Mouse (Mus musculus): ENCODE data around the gene Kiss1r. TPM values are rescaled to one million over a fixed set of nuclear protein-coding genes. Genes with fewer than 3 reads are reported as not detected.

Kiss1r gene
- polyA plus RNA-seq, 1 experiment: 0.25 TPM

GRCm38 (mm10) chr10:79918231-79919078, 1.7 kb downstream of the Kiss1r start:
- Histone ChIP-seq H3K4me1 (ENCODE audit: control insufficient read depth, insufficient read depth, low read length) (peaks cover 7% of the 10 kb centered on the region), H3K9ac (ENCODE audit: low read depth, poor library complexity, severe bottlenecking) (no peak overlapping the region), H3K36me3 (ENCODE audit: control insufficient read depth, insufficient read depth, low read length, poor library complexity, severe bottlenecking) (no peaks in the 10 kb centered on the region), H3K9me3 (replicated peaks; ENCODE audit: control insufficient read depth, insufficient read depth, low read length, poor library complexity, severe bottlenecking) (no peaks in the 10 kb centered on the region), H3K27ac (ENCODE audit: insufficient read depth, low read length) (no peak overlapping the region), H3K4me3 (ENCODE audit: low read depth, low read length) (peak overlapping the region; percentile 3; the same call in 1 of the 2 replicates), H3K27me3 (ENCODE audit: control insufficient read depth, insufficient read depth, low read length, poor library complexity, severe bottlenecking) (no peaks in the 10 kb centered on the region)
- TF ChIP-seq CTCF (IDR thresholded peaks at IDR 0.05; ENCODE audit: low read depth, low read length) (no peak), POLR2A (IDR thresholded peaks at IDR 0.05; ENCODE audit: insufficient read depth, low read length) (no peak), EP300 (IDR thresholded peaks at IDR 0.05; ENCODE audit: insufficient read depth, low read depth, low read length) (no peak)

GRCm38 (mm10) chr10:79919251-79919849, 2.6 kb downstream of the Kiss1r start:
- no peak for TF ChIP-seq CTCF (IDR thresholded peaks at IDR 0.05; ENCODE audit: low read depth, low read length)
- TF ChIP-seq EP300 (IDR thresholded peaks at IDR 0.05; ENCODE audit: insufficient read depth, low read depth, low read length): no peak
- no peak for TF ChIP-seq POLR2A (IDR thresholded peaks at IDR 0.05; ENCODE audit: insufficient read depth, low read length)
- H3K27me3 ChIP-seq (ENCODE audit: control insufficient read depth, insufficient read depth, low read length, poor library complexity, severe bottlenecking): no peaks in the 10 kb centered on the region
- peaks cover 7% of the 10 kb centered on the region for H3K4me1 ChIP-seq (ENCODE audit: control insufficient read depth, insufficient read depth, low read length)
- no peak overlapping the region for H3K9ac ChIP-seq (ENCODE audit: low read depth, poor library complexity, severe bottlenecking)
- H3K36me3 ChIP-seq (ENCODE audit: control insufficient read depth, insufficient read depth, low read length, poor library complexity, severe bottlenecking): no peaks in the 10 kb centered on the region
- peak overlapping the region; percentile 64 for H3K4me3 ChIP-seq (ENCODE audit: low read depth, low read length)
- no peak overlapping the region for H3K27ac ChIP-seq (ENCODE audit: insufficient read depth, low read length)
- H3K9me3 ChIP-seq (replicated peaks; ENCODE audit: control insufficient read depth, insufficient read depth, low read length, poor library complexity, severe bottlenecking): no peaks in the 10 kb centered on the region

- Histone ChIP-seq H3K4me1 (ENCODE audit: control insufficient read depth, insufficient read depth, low read length) (peaks cover 7% of the 10 kb centered on the region), H3K9me3 (replicated peaks; ENCODE audit: control insufficient read depth, insufficient read depth, low read length, poor library complexity, severe bottlenecking) (no peaks in the 10 kb centered on the region), H3K36me3 (ENCODE audit: control insufficient read depth, insufficient read depth, low read length, poor library complexity, severe bottlenecking) (no peaks in the 10 kb centered on the region), H3K9ac (ENCODE audit: low read depth, poor library complexity, severe bottlenecking) (no peak overlapping the region), H3K4me3 (ENCODE audit: low read depth, low read length) (peak overlapping the region; percentile 22; the same call in 1 of the 2 replicates), H3K27ac (ENCODE audit: insufficient read depth, low read length) (no peak overlapping the region), H3K27me3 (ENCODE audit: control insufficient read depth, insufficient read depth, low read length, poor library complexity, severe bottlenecking) (no peaks in the 10 kb centered on the region)
- TF ChIP-seq EP300 (IDR thresholded peaks at IDR 0.05; ENCODE audit: insufficient read depth, low read depth, low read length): no peak
- no peak for TF ChIP-seq POLR2A (IDR thresholded peaks at IDR 0.05; ENCODE audit: insufficient read depth, low read length)
- no peak for TF ChIP-seq CTCF (IDR thresholded peaks at IDR 0.05; ENCODE audit: low read depth, low read length)
Measured at GRCm38 (mm10) chr10:79920056-79920890, 3.5 kb downstream of the Kiss1r start.

- Histone ChIP-seq H3K9ac (ENCODE audit: low read depth, poor library complexity, severe bottlenecking) (peak within 1 kb of the TSS; percentile 37), H3K4me1 (ENCODE audit: control insufficient read depth, insufficient read depth, low read length) (peaks cover 7% of the 10 kb centered on the region), H3K4me3 (ENCODE audit: low read depth, low read length) (peak within 1 kb of the TSS; percentile 49), H3K27me3 (ENCODE audit: control insufficient read depth, insufficient read depth, low read length, poor library complexity, severe bottlenecking) (no peaks in the 10 kb centered on the region), H3K9me3 (replicated peaks; ENCODE audit: control insufficient read depth, insufficient read depth, low read length, poor library complexity, severe bottlenecking) (no peaks in the 10 kb centered on the region), H3K36me3 (ENCODE audit: control insufficient read depth, insufficient read depth, low read length, poor library complexity, severe bottlenecking) (no peaks in the 10 kb centered on the region), H3K27ac (ENCODE audit: insufficient read depth, low read length) (no peak within 1 kb of the TSS)
- TF ChIP-seq CTCF (IDR thresholded peaks at IDR 0.05; ENCODE audit: low read depth, low read length): no peak
- TF ChIP-seq EP300 (IDR thresholded peaks at IDR 0.05; ENCODE audit: insufficient read depth, low read depth, low read length): no peak
- TF ChIP-seq POLR2A (IDR thresholded peaks at IDR 0.05; ENCODE audit: insufficient read depth, low read length): no peak
Measured at GRCm38 (mm10) chr10:79920958-79921535, 4.3 kb downstream of the Kiss1r start, which contains the start of gene R3hdm4. R3hdm4 (minus strand) TSS chr10:79921208.

- peak overlapping the region; percentile 49 for H3K4me3 ChIP-seq (ENCODE audit: low read depth, low read length)
- H3K27ac ChIP-seq (ENCODE audit: insufficient read depth, low read length): no peak overlapping the region
- no peaks in the 10 kb centered on the region for H3K27me3 ChIP-seq (ENCODE audit: control insufficient read depth, insufficient read depth, low read length, poor library complexity, severe bottlenecking)
- H3K36me3 ChIP-seq (ENCODE audit: control insufficient read depth, insufficient read depth, low read length, poor library complexity, severe bottlenecking): no peaks in the 10 kb centered on the region
- H3K9me3 ChIP-seq (replicated peaks; ENCODE audit: control insufficient read depth, insufficient read depth, low read length, poor library complexity, severe bottlenecking): no peaks in the 10 kb centered on the region
- H3K4me1 ChIP-seq (ENCODE audit: control insufficient read depth, insufficient read depth, low read length): peaks cover 7% of the 10 kb centered on the region
- H3K9ac ChIP-seq (ENCODE audit: low read depth, poor library complexity, severe bottlenecking): peak overlapping the region; percentile 37
- no peak for TF ChIP-seq POLR2A (IDR thresholded peaks at IDR 0.05; ENCODE audit: insufficient read depth, low read length)
Measured at GRCm38 (mm10) chr10:79921572-79921971, 4.8 kb downstream of the Kiss1r start.
